Mouse (Mus musculus) kidney, adult 2 months (tissue): ENCODE data around the gene Akr1b10. TPM values are rescaled to one million over a fixed set of nuclear protein-coding genes. Genes with fewer than 3 reads are reported as not detected.
"Not testable (repeated sequence)": the region's sequence is repeated elsewhere in the genome, so short reads cannot be mapped to it uniquely, and the experiment has no call there.

Experiments used
- DNase-seq: peaks from one replicate; pipeline ENCODE4 v3.0.0; 2021
- H3K27ac ChIP-seq: fragments of 200-500 bp; 2 replicates; pipeline ENCODE4 v1.5.1; 2012; ENCODE audit warnings: low read depth, low read length, control low read depth, inconsistent platforms; ENCODE audit not compliant: insufficient read depth
- H3K27me3 ChIP-seq: fragments of 200-500 bp; replicated peaks from 2 replicates; pipeline ENCODE4 v1.6.1; 2012; ENCODE audit warnings: mild to moderate bottlenecking, moderate library complexity, low read length, inconsistent platforms; ENCODE audit not compliant: control insufficient read depth, insufficient read depth
- H3K36me3 ChIP-seq: fragments of 200-500 bp; 2 replicates; pipeline ENCODE4 v1.6.1; 2012; ENCODE audit warnings: mild to moderate bottlenecking, moderate library complexity, low read length, inconsistent platforms; ENCODE audit not compliant: control insufficient read depth, insufficient read depth
- H3K4me1 ChIP-seq: fragments of 200-500 bp; 2 replicates; pipeline ENCODE4 v1.6.1; 2011; ENCODE audit warnings: low read length; ENCODE audit not compliant: control insufficient read depth, insufficient read depth
- H3K4me3 ChIP-seq: fragments of 200-500 bp; 2 replicates; pipeline ENCODE4 v1.5.1; 2011; ENCODE audit warnings: mild to moderate bottlenecking, low read depth, low read length, control low read depth; ENCODE audit not compliant: insufficient read depth
- CTCF ChIP-seq: fragments of 200-500 bp; conservative IDR thresholded peaks from 2 replicates; pipeline ENCODE4 v1.5.1; 2011; ENCODE audit warnings: low read depth, mild to moderate bottlenecking, control low read depth, low read length, moderate library complexity, mixed read lengths; ENCODE audit not compliant: insufficient read depth, insufficient read length
- POLR2A ChIP-seq: fragments of 200-500 bp; IDR thresholded peaks from one replicate; pipeline ENCODE4 v1.6.1; 2011; ENCODE audit warnings: low read depth, low read length, control low read depth
- WGBS: fragments of 180-500 bp; shearing (Covaris S2); methylation state at CpG from one replicate; pipeline ENCODE4 v1.1.7; 2018; 5-methylcytosine and 5-hydroxymethylcytosine counted together
- polyA plus RNA-seq: library from polyadenylated mRNA; depleted of rRNA; stranded (reverse); fragments of >200 nt; gene quantifications from 2 replicates; pipeline ENCODE4 v1.2.3, GENCODE M21; 2012

The Akr1b10 gene
- polyA plus RNA-seq, 1 experiment: 42.2 TPM

- Histone ChIP-seq H3K27ac (no peak overlapping the region), H3K4me1 (no peaks in the 10 kb centered on the region; the same call in 1 of the 2 replicates), H3K4me3 (no peak overlapping the region), H3K27me3 (no peaks in the 10 kb centered on the region), H3K36me3 (peaks cover 3% of the 10 kb centered on the region)
- DNase-seq: no peak
- WGBS: 85% methylated on average over 6 of the region's 6 CpGs
- TF ChIP-seq POLR2A (no peak), CTCF (no peak)
Measured at GRCm38 (mm10) chr6:34398431-34398830, 14.4 kb downstream of the Akr1b10 start.

- no peak for TF ChIP-seq POLR2A
- no peak for TF ChIP-seq CTCF
Measured at GRCm38 (mm10) chr6:34399606-34400220, 15.7 kb downstream of the Akr1b10 start.

GRCm38 (mm10) chr6:34400696-34401095 lies 16.7 kb downstream of the Akr1b10 start:
- H3K4me3 ChIP-seq: no peak overlapping the region
- no peak overlapping the region for H3K27ac ChIP-seq
- TF ChIP-seq CTCF: no peak
- no peak for TF ChIP-seq POLR2A
- 75% methylated on average over 2 of the region's 2 CpGs for WGBS
- H3K36me3 ChIP-seq: no peaks in the 10 kb centered on the region; the same call in 1 of the 2 replicates
- no peaks in the 10 kb centered on the region for H3K27me3 ChIP-seq
- peak; percentile 9 for DNase-seq
- no peaks in the 10 kb centered on the region; the same call in 1 of the 2 replicates for H3K4me1 ChIP-seq

More at GRCm38 (mm10) chr6:34399606-34400220, 15.7 kb downstream of the Akr1b10 start:
- Histone ChIP-seq H3K27me3 (no peaks in the 10 kb centered on the region), H3K27ac (no peak overlapping the region), H3K36me3 (peaks cover 2% of the 10 kb centered on the region), H3K4me3 (no peak overlapping the region), H3K4me1 (no peaks in the 10 kb centered on the region; the same call in 1 of the 2 replicates)
- 89% methylated on average over 13 of the region's 13 CpGs for WGBS
- no peak for DNase-seq

- Histone ChIP-seq H3K27me3 (no peaks in the 10 kb centered on the region), H3K27ac (no peak overlapping the region), H3K4me3 (no peak overlapping the region), H3K36me3 (no peaks in the 10 kb centered on the region), H3K4me1 (no peaks in the 10 kb centered on the region)
- TF ChIP-seq CTCF (no peak), POLR2A (no peak)
- DNase-seq: no peak
- 92% methylated on average over 4 of the region's 4 CpGs for WGBS
Measured at GRCm38 (mm10) chr6:34406746-34407145, 22.7 kb downstream of the Akr1b10 start.

- WGBS: 77% methylated on average over 10 of the region's 10 CpGs
- no peak for DNase-seq
Measured at GRCm38 (mm10) chr6:34407403-34407802, 23.4 kb downstream of the Akr1b10 start.

GRCm38 (mm10) chr6:34412023-34412422 lies 28.0 kb downstream of the Akr1b10 start, which contains the start of gene Akr1b7:
Gene Akr1b7 (plus strand): TSS chr6:34412334.
- H3K27ac ChIP-seq: no peak within 1 kb of the TSS
- no peaks in the 10 kb centered on the region for H3K4me1 ChIP-seq
- no peak for TF ChIP-seq POLR2A
- no peak for TF ChIP-seq CTCF
- 19% methylated on average over 6 of the region's 6 CpGs for WGBS
- no peak within 1 kb of the TSS for H3K4me3 ChIP-seq
- DNase-seq: peak; percentile 34
- H3K27me3 ChIP-seq: no peaks in the 10 kb centered on the region
- H3K36me3 ChIP-seq: no peaks in the 10 kb centered on the region

More at GRCm38 (mm10) chr6:34407403-34407802, 23.4 kb downstream of the Akr1b10 start:
- Histone ChIP-seq H3K4me3 (no peak overlapping the region), H3K27ac (no peak overlapping the region), H3K4me1 (no peaks in the 10 kb centered on the region), H3K27me3 (no peaks in the 10 kb centered on the region), H3K36me3 (no peaks in the 10 kb centered on the region)
- TF ChIP-seq CTCF (no peak), POLR2A (no peak)

GRCm38 (mm10) chr6:34412688-34413087 lies 28.7 kb downstream of the Akr1b10 start:
- no peak overlapping the region for H3K27ac ChIP-seq
- no peaks in the 10 kb centered on the region for H3K27me3 ChIP-seq
- no peaks in the 10 kb centered on the region for H3K4me1 ChIP-seq
- WGBS: 85% methylated on average over 1 of the region's 1 CpGs
- no peak for TF ChIP-seq CTCF
- TF ChIP-seq POLR2A: no peak
- no peak overlapping the region for H3K4me3 ChIP-seq
- H3K36me3 ChIP-seq: no peaks in the 10 kb centered on the region
- no peak for DNase-seq

- H3K4me1 ChIP-seq, H3K36me3 ChIP-seq, H3K27ac ChIP-seq, DNase-seq, H3K27me3 ChIP-seq, H3K4me3 ChIP-seq: not testable (repeated sequence)
- WGBS: 60% methylated on average over 1 of the region's 1 CpGs
Measured at GRCm38 (mm10) chr6:34413386-34413785, 29.4 kb downstream of the Akr1b10 start.
